Mouse (Mus musculus): ENCODE data around the gene Ubl3.
A peak's percentile ranks its signal among the peaks of the same experiment; 100 is the strongest.

Ubl3 gene

GRCm38 (mm10) chr5:148523202-148523971 lies 29.2 kb downstream of the Ubl3 start:
- peak; percentile 82 for DNase-seq

- DNase-seq: no peak
Measured at GRCm38 (mm10) chr5:148522378-148522777, 30.2 kb downstream of the Ubl3 start.

- DNase-seq: peak; percentile 21
Measured at GRCm38 (mm10) chr5:148517445-148517844, 35.1 kb downstream of the Ubl3 start.

GRCm38 (mm10) chr5:148512042-148512640 lies 40.4 kb downstream of the Ubl3 start:
- peak; percentile 93 for DNase-seq

- DNase-seq: peak; percentile 63
Measured at GRCm38 (mm10) chr5:148510265-148510664, 42.3 kb downstream of the Ubl3 start.

- peak; percentile 87 for DNase-seq
Measured at GRCm38 (mm10) chr5:148509731-148510130, 42.9 kb downstream of the Ubl3 start.

- DNase-seq: peak; percentile 96
Measured at GRCm38 (mm10) chr5:148508901-148509604, 43.5 kb downstream of the Ubl3 start.

GRCm38 (mm10) chr5:148505381-148505780 lies 47.2 kb downstream of the Ubl3 start:
- DNase-seq: peak; percentile 81

GRCm38 (mm10) chr5:148502237-148502636 lies 50.4 kb downstream of the Ubl3 start:
- no peak for DNase-seq

GRCm38 (mm10) chr5:148501228-148501957 lies 51.2 kb downstream of the Ubl3 start:
- peak; percentile 41 for DNase-seq

- DNase-seq: no peak
Measured at GRCm38 (mm10) chr5:148500516-148500915, 52.1 kb downstream of the Ubl3 start.

- peak; percentile 70 for DNase-seq
Measured at GRCm38 (mm10) chr5:148499616-148500015, 53.0 kb downstream of the Ubl3 start.

- no peak for DNase-seq
Measured at GRCm38 (mm10) chr5:148495991-148496390, 56.6 kb downstream of the Ubl3 start.

- DNase-seq: peak; percentile 94
Measured at GRCm38 (mm10) chr5:148495173-148495572, 57.4 kb downstream of the Ubl3 start.

GRCm38 (mm10) chr5:148494249-148494648 lies 58.3 kb downstream of the Ubl3 start:
- DNase-seq: no peak

GRCm38 (mm10) chr5:148493025-148493424 lies 59.6 kb downstream of the Ubl3 start:
- DNase-seq: no peak

- no peak for DNase-seq
Measured at GRCm38 (mm10) chr5:148490391-148490790, 62.2 kb downstream of the Ubl3 start.

- peak; percentile 93 for DNase-seq
Measured at GRCm38 (mm10) chr5:148489724-148490193, 62.8 kb downstream of the Ubl3 start.

GRCm38 (mm10) chr5:148488891-148489723 lies 63.5 kb downstream of the Ubl3 start:
- no peak for DNase-seq

GRCm38 (mm10) chr5:148486202-148486601 lies 66.4 kb downstream of the Ubl3 start:
- no peak for DNase-seq

GRCm38 (mm10) chr5:148481745-148482144 lies 70.8 kb downstream of the Ubl3 start:
- DNase-seq: no peak

GRCm38 (mm10) chr5:148474346-148474745 lies 78.2 kb downstream of the Ubl3 start:
- no peak for DNase-seq

Measured in heart, adult 11 months (tissue).